Mouse (Mus musculus) T-helper 17 cell (primary cell): ENCODE measurements at regions not wholly inside any gene's neighbourhood (a gene's known extent, or its start where the extent isn't known, plus 50 kb on each side); places are given as distances from the start of the nearest gene placed in this dataset.

Experiments
- in situ Hi-C, 2 experiments: fragments of 300-600 bp; cut with MboI, MseI; formaldehyde crosslinking; loops; 1 replicate in 1 of 2; 2 replicates in 1 of 2; pipeline ENCODE4 v1.15.1; 2025; ENCODE audit warnings: high pct_unique_total_duplicates in 2 of 2

- in situ Hi-C loops, result loop anchor here in 1 of 2 experiments (10.0 kb wide), 1 partner anchor 936 kb away; no protein-coding TSS in a partner anchor
Measured at GRCm38 (mm10) chr3:37858624-37859302, 134.5 kb upstream of the Gm5148 start.

- in situ Hi-C loops, result no loop called here
Measured at GRCm38 (mm10) chr3:37846191-37847003, 122.1 kb upstream of the Gm5148 start.

- in situ Hi-C loops, result no loop called here
Measured at GRCm38 (mm10) chr3:37845313-37846023, 121.2 kb upstream of the Gm5148 start.

- in situ Hi-C loops, result no loop called here
Measured at GRCm38 (mm10) chr3:37844731-37845312, 120.5 kb upstream of the Gm5148 start.

GRCm38 (mm10) chr3:37842289-37842688 is 118.0 kb upstream of the Gm5148 start:
- in situ Hi-C loops, result no loop called here

GRCm38 (mm10) chr3:37838896-37839295 is 114.6 kb upstream of the Gm5148 start:
- in situ Hi-C loops, result no loop called here

- in situ Hi-C loops, result no loop called here
Measured at GRCm38 (mm10) chr3:37836749-37837148, 112.5 kb upstream of the Gm5148 start.

GRCm38 (mm10) chr3:37835687-37836086 is 111.4 kb upstream of the Gm5148 start:
- in situ Hi-C loops, result no loop called here

GRCm38 (mm10) chr3:37835135-37835534 is 110.8 kb upstream of the Gm5148 start:
- in situ Hi-C loops, result no loop called here

- in situ Hi-C loops, result no loop called here
Measured at GRCm38 (mm10) chr3:37834626-37835025, 110.3 kb upstream of the Gm5148 start.

GRCm38 (mm10) chr3:37833387-37833786 is 109.1 kb upstream of the Gm5148 start:
- in situ Hi-C loops, result no loop called here

- in situ Hi-C loops, result no loop called here
Measured at GRCm38 (mm10) chr3:37827546-37827945, 103.3 kb upstream of the Gm5148 start.

- in situ Hi-C loops, result no loop called here
Measured at GRCm38 (mm10) chr3:37825602-37826001, 101.3 kb upstream of the Gm5148 start.

- in situ Hi-C loops, result no loop called here
Measured at GRCm38 (mm10) chr3:37824681-37825080, 100.4 kb upstream of the Gm5148 start.

- in situ Hi-C loops, result no loop called here
Measured at GRCm38 (mm10) chr3:37819503-37819902, 95.2 kb upstream of the Gm5148 start.

GRCm38 (mm10) chr3:37817434-37817805 is 93.1 kb upstream of the Gm5148 start:
- in situ Hi-C loops, result no loop called here

GRCm38 (mm10) chr3:37816781-37817433 is 92.6 kb upstream of the Gm5148 start:
- in situ Hi-C loops, result no loop called here

GRCm38 (mm10) chr3:37815771-37816170 is 91.5 kb upstream of the Gm5148 start:
- in situ Hi-C loops, result no loop called here

- in situ Hi-C loops, result no loop called here
Measured at GRCm38 (mm10) chr3:37812936-37813335, 88.6 kb upstream of the Gm5148 start.

GRCm38 (mm10) chr3:37811429-37811828 is 87.1 kb upstream of the Gm5148 start:
- in situ Hi-C loops, result no loop called here

GRCm38 (mm10) chr3:37810763-37811162 is 86.5 kb upstream of the Gm5148 start:
- in situ Hi-C loops, result no loop called here
